Mouse (Mus musculus) erythroblast, embryonic 14.5 days (primary cell): ENCODE measurements around the gene Tmco1.

Source experiments
- GATA1 ChIP-seq: IDR thresholded peaks from 2 replicates; pipeline ENCODE4 v1.6.1; 2012; ENCODE audit warnings: low read length, inconsistent platforms, mixed read lengths
- TAL1 ChIP-seq: IDR thresholded peaks from 3 replicates; pipeline ENCODE4 v1.6.1; 2012; ENCODE audit warnings: low read length, inconsistent platforms, mixed read lengths

DNA sequence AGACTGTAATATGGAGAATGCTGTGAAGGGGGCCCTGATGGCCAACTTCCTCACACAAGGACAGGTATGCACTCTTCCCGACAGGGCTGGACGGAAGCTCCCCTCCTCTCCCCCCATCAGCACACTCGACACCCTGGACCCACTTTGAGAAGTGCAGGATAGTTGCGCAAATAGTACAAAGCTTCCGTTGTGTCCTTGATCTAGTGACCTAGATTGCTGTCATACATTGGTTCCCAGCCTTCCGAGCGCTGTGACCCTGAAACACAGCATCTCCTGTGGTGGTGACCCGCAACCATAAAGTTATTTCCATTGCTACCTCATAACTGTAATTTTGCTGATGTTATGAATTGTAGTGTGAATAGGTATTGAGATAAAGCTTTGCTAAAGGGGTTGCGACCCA lies 49.2 kb downstream of the Tmco1 start:
- TF ChIP-seq TAL1, result no peak
- no peak for TF ChIP-seq GATA1
